Mouse (Mus musculus) gastrocnemius, adult 2 months (tissue): Measurements from ENCODE around the gene Grasp. TPM values are rescaled to one million over a fixed set of nuclear protein-coding genes. Genes with fewer than 3 reads are reported as not detected.

Source experiments
- DNase-seq: peaks from one replicate; pipeline ENCODE4 v3.0.0; 2022
- H3K27ac ChIP-seq: fragments of 200-600 bp; 2 replicates; pipeline ENCODE4 v1.8.1; 2022; ENCODE audit warnings: mild to moderate bottlenecking
- H3K4me3 ChIP-seq: fragments of 200-600 bp; 2 replicates; pipeline ENCODE4 v1.8.1; 2022; ENCODE audit warnings: mild to moderate bottlenecking, moderate library complexity
- CTCF ChIP-seq: fragments of 200-600 bp; IDR thresholded peaks from 2 replicates; pipeline ENCODE4 v1.8.1; 2022; ENCODE audit warnings: antibody characterized with exemption, mild to moderate bottlenecking, moderate library complexity
- intact Hi-C: fragments of 180-260 bp; cut with DNase I; formaldehyde crosslinking; loops from one replicate; pipeline ENCODE4 v1.15.1; 2025
- microRNA-seq: library from miRNA; unstranded; fragments of <30 nt; microRNA quantifications from one replicate; pipeline ENCODE4 v1.2.0, GENCODE M21; 2021
- total RNA-seq, 2 experiments: library from RNA; stranded (reverse); gene quantifications; 2 replicates each; pipeline ENCODE4 v1.2.3; 2021

The Grasp gene
- total RNA-seq, 2 experiments from 2014 or later, result 5.8 to 5.9 TPM

- DNase-seq, result peak; percentile 88
- H3K27ac ChIP-seq, result peak overlapping the region; percentile 86
- 0 out of 2 replicates have a peak overlapping the region, but pooled peaks have one; percentile 3 for H3K4me3 ChIP-seq
- TF ChIP-seq CTCF, result no peak
- intact Hi-C loops, result no loop called here
Observed at GRCm38 (mm10) chr15:101278589-101278988, 54.6 kb downstream of the Grasp start.

DNA sequence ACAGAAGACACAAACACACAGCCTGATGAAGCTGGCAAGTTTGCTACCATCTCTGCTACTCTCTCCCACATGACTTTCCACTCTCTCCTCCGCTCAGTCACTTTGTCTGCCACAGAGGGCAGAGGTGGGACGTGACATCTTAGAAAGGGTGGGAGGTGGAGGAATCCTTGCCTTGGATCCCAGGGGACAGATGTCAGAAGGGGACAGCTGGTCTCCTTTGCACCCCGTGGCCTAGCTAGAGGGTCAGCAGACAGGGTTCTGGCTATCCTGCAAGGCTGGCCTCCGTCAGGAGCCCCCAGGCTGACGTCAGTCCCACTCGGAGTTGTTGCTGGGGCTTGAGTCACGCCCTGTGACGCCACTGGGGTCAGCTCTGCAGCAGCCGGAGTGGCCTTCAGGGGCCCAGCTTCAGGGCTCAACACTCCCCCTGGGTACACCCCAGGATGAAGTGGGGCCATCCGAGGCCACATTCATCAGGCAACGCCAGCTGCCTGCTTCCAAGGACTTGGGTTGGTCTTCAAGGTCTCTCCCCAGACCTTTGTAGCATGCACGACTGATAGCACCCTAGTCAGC lies 55.5 kb downstream of the Grasp start:
- Histone ChIP-seq H3K4me3 (no peak overlapping the region), H3K27ac (peak overlapping the region; percentile 86)
- DNase-seq, result peak; percentile 63
- no peak for TF ChIP-seq CTCF
- intact Hi-C loops, result no loop called here

Small RNA genes lying within 50 kb of the gene (microRNA-seq; reads per million reads assigned to microRNA genes)
- not detected for gene Mir6962

Other genes with a start within 250 kb of the Grasp start
- not detected for gene Gm47841, start 176.8 kb upstream of the Grasp start, total RNA-seq
- gene Fignl2, start 145.6 kb upstream of the Grasp start, total RNA-seq, result under 1 TPM; 0.67 to 0.77 TPM
- gene Ankrd33, start 108.4 kb upstream of the Grasp start, total RNA-seq, result not detected
- 10 to 100 TPM; 10.2 to 14.5 TPM for gene Acvrl1, start 95.7 kb upstream of the Grasp start, total RNA-seq
- 10 to 100 TPM; 26.9 to 30.8 TPM for gene Acvr1b, start 50.1 kb upstream of the Grasp start, total RNA-seq
- 100 to 1,000 TPM; 143 to 146 TPM for gene Nr4a1, start 30.1 kb downstream of the Grasp start, total RNA-seq
- 10 to 100 TPM; 23.7 to 32.4 TPM for gene Atg101, start 60.1 kb downstream of the Grasp start, total RNA-seq
- under 1 TPM; 0.20 to 0.36 TPM for gene 6030408B16Rik, start 69.0 kb downstream of the Grasp start, total RNA-seq
- gene Krt80, start 146.0 kb downstream of the Grasp start, total RNA-seq, result 1 to 10 TPM; 1.6 to 2.5 TPM
- not detected for gene Krt7, start 186.9 kb downstream of the Grasp start, total RNA-seq
- gene Krt87, start 214.6 kb downstream of the Grasp start, total RNA-seq, result not detected
- gene Krt88, start 223.6 kb downstream of the Grasp start, total RNA-seq, result not detected
- gene Krt81, start 239.6 kb downstream of the Grasp start, total RNA-seq, result not detected
- not detected for gene Krt86, start 249.3 kb downstream of the Grasp start, total RNA-seq